Mouse (Mus musculus) mature B cell (primary cell): ENCODE measurements around the gene Afg1l.

Experiments used
- in situ Hi-C: fragments of 300-500 bp; cut with MboI; formaldehyde crosslinking; loops from 2 replicates; pipeline ENCODE4 v1.14.3; 2019

The Afg1l gene

DNA sequence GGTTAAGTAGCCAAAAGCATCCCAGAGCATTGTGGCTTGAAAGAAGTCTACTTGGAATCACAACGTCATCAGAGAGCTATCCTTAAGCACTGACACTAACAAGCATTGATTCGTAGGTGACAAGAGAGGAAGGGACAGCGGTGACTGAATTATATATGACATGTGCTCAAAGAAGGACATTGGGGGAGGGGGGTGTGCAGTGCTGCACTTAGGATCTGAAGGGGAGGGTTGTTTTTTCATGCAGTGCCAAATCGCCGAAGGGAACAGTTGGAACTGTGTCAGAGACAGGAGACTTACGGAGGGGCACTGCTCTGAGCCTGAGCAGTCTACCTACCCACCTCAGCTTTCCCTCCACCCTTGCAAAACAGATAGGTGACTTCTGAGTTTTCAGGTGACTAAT lies 94.7 kb downstream of the Afg1l start:
- in situ Hi-C loops: no loop called here

DNA sequence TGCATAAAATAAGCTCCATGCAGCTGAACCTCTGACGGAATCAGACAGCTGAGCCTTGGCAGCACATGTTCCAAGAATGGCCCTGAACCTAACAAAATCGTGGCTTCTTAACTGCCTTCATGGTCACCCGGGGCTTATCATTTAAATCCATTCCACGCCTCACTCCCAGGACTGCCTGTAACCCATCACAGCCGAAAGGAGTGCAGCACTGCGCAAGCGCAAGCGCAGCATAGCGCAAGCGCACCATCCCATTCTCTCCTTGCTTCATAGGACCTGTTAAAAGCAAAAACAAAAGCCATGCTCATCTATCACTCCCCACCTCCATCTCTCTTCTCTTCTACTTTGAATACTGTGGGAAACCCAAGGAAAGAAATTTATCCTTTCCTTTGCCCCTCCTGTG lies 114.1 kb downstream of the Afg1l start:
- in situ Hi-C loops: no loop called here

DNA sequence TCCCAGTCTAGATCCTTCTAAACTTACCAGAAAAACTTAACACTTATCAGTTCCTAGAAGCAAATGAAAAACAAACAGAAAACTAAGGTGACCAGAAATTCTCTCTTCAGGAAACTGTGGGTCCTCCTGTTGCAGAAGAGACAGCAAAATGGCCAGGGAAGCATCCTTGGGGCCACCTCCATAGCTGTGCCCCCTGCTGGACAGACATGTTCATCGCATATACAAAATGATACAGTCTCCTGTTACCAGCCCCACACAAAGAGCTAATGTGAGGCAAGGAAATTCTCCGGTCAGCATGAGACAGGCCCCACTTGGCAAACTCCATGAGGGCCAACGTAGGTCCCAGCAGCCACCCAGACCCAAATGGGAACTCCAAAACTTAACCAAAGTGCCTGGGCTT lies 122.4 kb downstream of the Afg1l start:
- in situ Hi-C loops: no loop called here

DNA sequence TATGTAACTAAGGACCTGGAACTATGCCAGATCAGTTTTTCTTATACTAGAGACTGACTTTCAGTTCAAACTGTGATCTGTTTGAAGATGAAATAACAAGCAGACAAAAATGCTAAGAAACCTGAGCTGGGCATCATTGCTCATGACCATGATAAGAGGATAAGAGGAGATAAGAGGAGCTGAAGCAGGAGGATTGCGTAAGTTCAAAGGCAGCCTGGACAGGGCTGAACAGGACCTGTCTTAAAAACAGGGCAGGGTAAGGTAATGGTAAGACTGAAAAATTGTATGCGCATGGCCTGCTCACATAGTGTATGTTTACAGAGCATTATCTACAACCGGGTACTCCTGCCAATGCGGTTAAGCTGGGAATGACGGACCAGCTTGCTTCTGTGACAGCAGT lies 130.4 kb downstream of the Afg1l start:
- in situ Hi-C loops: no loop called here

DNA sequence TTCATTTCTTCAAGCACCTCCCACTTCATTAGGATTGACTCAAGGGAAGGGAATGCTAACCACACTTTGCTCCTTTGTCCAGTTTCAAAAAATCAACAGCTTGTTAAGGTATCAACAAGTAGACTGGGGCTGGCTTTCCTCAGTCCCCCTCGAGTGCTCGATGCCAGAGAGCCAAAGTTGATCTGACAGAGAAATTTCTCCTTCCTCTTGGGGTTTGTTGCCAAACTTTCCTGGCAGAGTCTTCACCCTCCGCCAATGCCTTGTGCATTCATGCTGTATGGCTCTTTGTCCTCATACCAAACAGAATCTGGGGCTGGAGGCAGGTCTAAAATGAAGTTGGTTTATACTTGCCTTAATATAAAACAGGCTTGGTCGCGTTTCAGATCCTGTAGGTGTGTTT lies 131.2 kb downstream of the Afg1l start:
- in situ Hi-C loops: no loop called here

DNA sequence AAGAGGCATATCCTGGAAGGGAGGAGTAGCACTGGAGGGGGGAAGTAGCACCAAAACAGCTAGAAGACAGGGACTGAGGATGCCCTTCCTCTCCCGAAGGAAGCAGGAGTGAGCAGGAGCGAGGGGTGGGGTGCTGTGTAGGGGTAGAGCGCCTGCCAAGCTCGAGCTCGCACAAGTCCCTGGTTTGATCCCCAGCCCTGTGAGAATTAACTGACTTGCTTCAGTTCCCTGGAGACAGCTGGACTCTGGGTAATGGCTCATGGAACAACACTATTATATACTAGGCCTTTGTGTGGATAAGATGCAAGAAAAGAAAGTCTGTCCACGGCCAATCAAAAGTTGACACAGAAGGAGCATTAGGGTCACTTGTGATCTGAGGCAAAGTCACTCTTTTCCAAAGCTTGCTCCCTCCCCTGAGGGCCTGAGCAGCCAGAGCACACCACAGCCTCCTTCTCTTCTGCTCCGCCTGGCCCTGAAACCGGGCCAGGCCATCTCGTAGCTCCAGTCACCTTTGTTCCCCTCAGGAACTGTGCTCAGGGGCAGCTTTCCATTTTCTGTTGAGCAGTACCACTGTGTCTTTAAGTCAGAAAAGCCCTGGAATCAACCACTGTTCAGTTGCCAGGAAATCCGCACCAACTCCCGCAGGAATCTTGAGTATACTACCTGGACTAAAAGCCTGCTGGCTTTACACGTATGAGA lies 132.0 kb downstream of the Afg1l start:
- in situ Hi-C loops: no loop called here

DNA sequence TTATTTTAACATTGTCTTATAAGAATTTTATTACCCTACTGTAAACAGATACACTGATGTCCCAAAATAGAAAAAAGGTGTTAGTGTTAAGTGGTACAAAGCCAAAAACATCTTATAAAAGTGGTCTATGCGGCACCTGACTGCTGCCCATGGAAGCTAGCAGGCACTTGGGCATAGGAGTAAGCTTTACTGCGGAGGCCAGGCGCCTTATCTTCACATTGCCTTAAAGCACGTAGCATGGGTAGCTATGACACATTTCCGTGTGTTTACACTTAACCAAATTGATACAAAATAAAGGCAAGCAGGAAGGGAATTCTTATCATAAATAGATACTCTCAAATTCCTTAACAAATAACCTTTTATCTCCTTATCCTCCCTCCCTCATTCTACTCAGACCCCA lies 135.7 kb downstream of the Afg1l start:
- in situ Hi-C loops: no loop called here

DNA sequence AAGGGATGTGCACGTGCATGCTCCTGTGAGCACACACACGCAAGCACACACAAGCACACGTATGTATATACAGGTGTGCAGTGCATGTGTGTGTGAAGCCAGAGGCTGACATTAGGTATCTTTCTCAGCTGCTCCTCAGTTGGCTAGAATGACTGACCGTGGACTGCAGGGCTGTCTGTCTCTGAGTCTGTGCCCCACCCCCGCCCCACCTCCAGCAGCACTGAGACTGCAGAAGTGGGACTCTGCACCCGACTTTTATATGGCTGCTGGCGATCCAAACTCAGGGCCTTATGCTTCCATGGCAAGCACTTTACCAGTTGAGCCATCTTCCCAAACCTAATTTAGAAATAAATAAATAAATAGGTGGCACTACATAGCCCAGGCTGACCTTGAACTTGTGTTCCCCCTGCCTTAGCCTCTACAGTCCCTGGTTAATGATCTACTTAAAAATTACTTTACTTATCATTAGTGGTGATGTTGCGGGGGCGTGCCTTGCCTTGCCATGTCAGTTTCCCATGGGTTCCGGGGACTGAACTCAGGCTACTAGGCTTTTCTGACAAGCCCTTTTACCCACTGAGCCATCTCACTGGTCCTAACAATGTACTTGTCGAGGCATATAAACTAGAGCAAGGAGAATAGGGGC lies 136.4 kb downstream of the Afg1l start:
- in situ Hi-C loops: no loop called here

DNA sequence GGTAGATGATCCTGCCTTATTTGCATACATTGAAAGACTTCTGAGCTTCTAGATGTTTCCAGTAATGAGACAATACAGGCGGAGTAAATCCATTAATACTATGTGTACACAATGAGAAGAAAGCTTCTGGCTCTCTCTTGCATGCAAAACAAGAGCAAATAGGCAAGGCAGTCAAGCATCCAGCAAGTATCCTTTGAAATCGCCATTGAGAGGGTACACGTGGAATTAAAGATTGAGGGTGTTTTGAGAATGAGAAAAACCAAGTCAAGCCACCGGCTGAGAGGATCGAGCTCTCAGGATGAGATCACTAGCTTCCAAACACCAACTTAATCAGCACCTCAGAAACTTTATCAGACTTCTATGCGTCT lies 138.0 kb downstream of the Afg1l start:
- in situ Hi-C loops: no loop called here

DNA sequence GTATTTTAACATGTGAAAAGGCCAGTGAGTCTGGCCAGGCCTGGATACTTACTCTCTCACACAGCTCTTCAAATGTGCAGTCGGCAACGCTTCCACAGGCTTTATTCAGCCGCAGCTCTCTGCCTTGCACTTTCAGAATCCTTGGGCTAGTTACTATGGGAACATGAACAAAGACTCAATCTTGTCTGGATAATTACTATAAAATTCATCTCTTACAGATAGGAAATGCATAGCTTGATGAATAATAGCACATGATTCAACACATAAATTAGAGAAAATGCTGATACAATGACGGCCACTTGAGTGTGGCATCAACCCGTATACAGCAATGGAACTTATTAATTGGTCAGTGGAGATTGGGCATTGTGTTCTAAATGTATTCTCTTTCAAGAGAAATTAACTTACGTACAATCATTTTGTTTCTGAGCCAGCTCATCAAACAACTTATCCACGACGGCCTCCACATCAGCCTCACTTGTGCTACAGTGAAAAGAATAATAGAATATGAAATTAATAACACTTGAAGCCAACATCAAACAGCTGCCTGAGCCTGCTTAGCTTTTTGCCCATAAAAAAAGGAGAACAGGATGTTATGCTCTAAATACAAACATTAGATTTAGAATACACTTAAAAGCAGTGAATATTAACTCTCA lies 138.5 kb downstream of the Afg1l start:
- in situ Hi-C loops: no loop called here

DNA sequence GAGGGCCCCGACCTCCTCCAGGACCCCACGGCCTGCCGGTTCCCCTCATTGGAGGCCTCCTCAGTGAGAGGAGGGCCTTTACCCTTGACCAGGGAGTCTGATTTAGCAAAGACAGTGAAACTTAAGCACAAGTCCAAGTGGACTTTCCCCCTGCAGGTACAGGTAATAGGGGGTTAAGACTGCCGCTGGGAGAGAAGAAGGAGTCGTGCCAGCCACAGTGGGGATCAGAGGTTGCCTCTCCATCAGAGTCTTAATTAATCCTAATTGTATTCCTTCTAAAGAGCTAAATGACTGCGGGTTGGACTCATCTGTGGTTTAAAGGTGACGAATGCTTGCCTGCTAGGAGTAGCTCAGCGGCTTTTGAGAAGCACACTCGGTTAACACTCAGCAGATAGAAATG lies 139.9 kb downstream of the Afg1l start:
- in situ Hi-C loops: no loop called here

DNA sequence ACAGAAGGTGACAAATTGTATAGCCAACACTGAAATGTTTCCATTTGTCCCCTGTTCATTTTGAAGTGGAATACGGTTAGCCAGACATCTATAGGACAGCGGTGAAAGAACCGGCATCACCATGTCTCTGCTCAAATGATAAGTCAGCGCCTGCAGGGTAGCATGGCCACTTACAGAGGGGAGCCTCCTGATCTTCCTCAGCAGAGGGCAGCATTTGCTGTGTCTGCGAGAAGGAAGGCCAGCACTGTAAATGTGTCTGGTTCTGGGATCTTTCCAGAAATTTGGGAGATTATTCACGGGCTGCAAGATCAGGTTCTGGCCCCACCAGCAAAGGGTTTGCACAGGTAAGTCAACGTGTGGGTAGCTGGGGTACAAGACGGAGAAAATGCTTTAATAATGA lies 150.8 kb downstream of the Afg1l start:
- in situ Hi-C loops: no loop called here

DNA sequence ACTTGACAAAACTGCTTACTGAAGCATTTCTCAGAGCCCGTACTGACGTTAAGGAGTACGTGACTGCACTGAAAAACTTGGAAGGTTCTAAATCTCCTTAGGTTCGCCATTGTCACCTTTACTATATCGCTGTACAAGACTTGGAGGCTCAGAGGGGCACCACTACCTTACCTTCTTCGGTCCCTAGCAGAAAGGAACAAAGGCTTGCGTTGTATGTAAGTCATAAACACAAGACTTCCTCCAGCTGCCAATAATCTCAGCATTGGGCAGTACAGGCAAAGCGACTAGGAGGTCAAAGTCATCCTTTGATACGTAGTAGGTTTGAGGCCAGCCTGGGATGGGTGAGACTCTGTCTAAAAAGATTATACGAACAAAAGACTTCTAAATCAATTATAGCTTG lies 153.1 kb downstream of the Afg1l start:
- in situ Hi-C loops: no loop called here

DNA sequence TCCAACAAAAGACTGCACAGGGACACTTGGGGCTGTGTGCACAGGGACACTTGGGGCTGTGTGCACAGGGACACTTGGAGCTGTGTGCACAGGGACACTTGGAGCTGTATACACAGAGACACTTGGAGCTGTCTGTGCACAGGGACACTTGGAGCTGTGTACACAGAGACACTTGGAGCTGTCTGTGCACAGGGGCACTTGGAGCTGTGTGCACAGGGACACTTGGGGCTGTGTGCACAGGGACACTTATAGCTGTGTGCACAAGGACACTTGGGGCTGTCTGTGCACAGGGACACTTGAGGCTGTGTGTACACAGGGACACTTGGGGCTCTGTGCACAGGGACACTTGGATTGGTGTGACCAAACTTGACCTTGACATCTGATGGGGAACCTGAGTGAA lies 154.4 kb downstream of the Afg1l start:
- in situ Hi-C loops: no loop called here

DNA sequence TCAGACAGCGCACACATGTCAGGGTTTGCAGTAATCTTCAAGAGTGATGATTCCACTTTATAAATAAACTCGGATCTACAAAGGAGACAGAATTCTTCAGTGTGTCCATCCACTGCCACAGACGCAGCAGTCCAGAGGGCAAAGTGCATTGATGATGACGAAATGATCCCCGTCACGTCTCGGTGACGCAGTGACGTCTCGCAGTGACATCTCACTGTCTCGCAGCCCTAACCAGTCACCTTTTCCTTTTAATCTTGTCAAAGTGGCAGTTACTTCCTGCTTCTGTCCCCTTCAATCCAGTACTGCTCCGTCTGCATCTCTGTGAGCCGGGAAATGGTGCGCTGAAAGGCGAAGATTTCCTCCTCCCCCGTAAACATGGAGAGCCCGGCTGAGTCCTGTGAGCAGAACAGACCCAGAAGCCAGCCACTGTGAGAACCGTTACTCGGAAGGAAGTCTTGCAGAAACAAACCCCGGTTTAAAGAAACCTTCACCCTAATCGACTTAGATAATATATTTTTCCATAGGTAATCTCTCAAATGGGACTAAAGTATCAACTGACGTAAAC lies 165.1 kb downstream of the Afg1l start:
- in situ Hi-C loops: no loop called here

DNA sequence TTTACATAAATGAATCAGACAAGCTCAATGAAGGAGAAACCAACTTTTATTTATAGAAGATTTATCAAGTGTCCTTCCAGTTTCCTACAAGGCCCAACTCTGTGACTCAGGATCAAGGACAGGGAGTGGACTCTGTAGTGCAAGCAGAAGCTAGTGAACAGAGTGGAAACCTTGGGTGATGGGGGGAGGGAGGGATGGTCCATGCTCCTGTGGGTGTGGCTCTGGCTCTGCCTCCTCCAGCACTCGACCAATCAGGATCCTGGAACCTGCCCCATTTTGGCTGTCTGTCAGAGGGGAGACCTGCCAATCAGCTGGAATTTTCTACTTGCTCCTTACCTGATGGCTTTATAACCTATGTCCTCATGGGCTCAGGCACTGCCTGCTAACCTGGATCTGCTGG lies 165.8 kb downstream of the Afg1l start:
- in situ Hi-C loops: no loop called here

DNA sequence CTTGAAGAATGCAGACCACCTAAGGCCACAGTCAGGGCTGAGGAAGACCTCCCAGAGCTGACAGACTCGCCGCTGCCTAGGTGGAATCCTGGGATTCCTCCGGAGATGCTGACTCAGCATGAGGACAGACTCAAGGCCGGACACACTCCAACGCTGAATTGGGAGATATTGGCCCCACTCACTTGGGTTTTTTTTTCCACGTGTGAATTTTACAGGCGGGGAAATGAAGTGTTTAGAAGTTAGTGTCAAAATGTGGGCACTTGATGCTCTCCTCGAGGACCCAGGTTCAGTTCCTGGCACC lies 169.7 kb downstream of the Afg1l start:
- in situ Hi-C loops: loop anchor here (10.0 kb wide), 1 partner anchor 326 kb away; no protein-coding TSS in a partner anchor

DNA sequence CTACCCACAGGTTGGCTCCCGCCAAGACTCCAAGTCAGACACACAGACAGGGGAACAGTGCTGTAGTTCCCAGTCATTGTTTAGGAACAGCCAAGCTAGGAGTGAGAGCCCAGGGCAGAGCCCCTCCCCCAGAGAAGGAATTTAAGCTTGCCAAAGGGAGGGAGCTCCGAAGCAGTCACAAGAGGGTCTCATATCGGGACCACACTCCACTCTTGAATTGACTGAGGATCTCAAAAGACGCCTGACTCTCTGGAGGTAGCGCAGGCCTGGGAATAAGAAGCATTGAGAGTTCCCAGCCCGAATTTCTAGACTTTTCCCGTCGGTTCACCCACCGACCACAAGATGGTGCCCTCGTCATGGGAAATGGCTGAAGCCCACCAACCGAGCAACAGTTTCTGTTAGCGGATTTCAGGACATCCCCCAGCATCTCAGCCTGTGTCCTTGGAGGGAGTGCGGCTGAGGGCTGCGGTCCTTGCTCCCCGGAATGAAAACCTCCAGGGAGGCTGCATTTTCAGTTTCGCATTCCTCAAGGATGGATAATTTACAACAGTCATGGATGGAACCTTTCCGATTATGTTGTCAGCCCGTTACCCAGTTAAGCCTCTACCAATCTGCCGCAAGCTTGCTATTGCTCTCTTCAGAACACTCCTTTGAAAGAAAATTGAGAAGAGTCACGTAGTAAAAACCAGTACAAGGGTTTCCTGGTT lies 170.2 kb downstream of the Afg1l start:
- in situ Hi-C loops: loop anchor here (10.0 kb wide), 1 partner anchor 327 kb away; no protein-coding TSS in a partner anchor

DNA sequence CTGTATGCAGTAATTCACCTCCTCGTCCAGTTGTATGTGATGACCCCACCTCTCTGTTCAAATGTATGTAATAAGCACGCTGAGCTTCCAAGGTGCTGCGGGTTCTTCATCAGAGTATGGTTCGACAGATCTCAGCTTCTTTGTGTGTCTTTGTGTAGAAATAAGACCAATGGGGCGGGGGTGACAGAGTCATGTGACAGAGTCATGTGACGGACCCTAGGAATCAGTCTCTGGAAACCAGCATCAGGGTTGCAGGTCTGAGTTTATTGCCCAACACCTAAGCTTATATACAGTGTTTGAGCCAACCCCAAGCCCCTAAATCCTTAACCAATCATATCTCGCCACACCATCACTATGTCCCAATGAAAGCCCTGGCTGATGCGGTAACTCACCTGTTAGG lies 171.9 kb downstream of the Afg1l start:
- in situ Hi-C loops: loop anchor here (10.0 kb wide), 1 partner anchor 328 kb away; no protein-coding TSS in a partner anchor

DNA sequence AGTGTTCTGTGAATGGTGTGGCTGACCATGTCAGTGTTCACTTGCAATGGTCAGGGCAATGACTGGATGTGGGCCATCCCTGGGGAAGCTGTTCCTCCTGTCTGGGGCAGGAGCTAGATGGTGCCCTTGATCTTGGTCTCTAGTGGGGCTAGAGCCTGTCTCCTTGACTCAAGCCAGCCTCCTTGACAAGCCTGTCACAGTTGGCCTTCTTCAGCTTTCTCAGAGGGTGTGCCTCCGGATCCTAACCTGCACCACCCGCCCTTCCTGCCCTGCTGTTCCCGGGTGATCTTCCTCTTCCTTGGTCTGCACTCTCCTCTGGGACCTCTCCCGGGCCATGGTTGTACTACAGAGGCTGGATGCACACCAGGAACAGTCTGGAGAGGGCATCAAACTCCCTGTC lies 177.6 kb downstream of the Afg1l start:
- in situ Hi-C loops: loop anchor here (10.0 kb wide), 1 partner anchor 334 kb away; no protein-coding TSS in a partner anchor

DNA sequence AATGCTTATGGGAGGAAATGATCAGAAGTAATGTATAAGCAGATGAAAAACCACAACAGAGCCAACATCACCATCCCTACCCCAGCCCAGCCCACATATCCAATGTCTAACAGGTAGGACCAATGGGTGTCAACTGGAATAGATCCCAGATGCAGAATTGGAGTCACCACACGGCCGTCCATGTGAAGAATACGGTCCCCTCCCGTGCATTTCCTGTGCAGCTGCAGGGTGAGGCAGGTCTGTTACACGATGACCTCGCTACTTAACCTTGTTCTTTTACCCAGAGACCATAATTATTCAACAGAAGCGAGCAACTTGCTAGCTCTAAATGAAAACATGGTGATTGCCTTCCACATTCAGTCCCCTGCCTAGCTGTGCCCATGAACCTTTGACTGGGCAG lies 178.4 kb downstream of the Afg1l start:
- in situ Hi-C loops: loop anchor here (10.0 kb wide), 4 partner anchors 275 to 485 kb away; no protein-coding TSS in a partner anchor

DNA sequence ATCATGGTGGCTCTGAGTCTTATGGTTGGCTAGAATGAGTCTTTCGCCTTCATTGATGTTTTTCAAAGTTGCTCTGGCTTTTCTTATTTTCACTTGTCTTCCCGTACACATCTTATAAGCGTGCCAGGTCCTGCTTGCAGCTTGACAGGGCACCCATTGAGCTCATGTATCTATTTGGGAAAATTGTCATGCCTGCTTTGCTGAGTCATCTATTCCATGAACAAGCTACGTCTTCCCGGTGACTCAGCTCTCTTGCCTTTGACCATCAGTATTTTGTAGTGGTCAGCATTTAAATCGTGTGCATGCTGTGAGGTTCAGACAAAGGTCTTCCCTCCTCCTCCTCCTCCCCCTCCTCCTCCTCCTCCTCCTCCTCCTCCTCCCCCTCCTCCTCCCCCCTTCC lies 178.9 kb downstream of the Afg1l start:
- in situ Hi-C loops: loop anchor here (10.0 kb wide), 3 partner anchors 275 to 485 kb away; no protein-coding TSS in a partner anchor
